In genomic region chr13:79801591-79801990, GRCm38 (mm10) we compare ENCODE assay signal across 16 mouse cellular contexts.
"Had no signal": no experiment of that assay in that cellular context is flagged by ENCODE, and none has a peak within 500 bp of the region (broad histone marks: within the 10 kb centered on the region; RNA-seq: fewer than 3 reads in every experiment).

No protein-coding gene starts in this region.

- H3K9ac ChIP-seq: neural tube, embryonic 13.5 days; neural tube, embryonic 15.5 days; stomach, embryonic 15.5 days had no signal

- DNase-seq: retina, postnatal 1 day; right cerebral cortex, adult 18-20 months; right cerebral cortex, postnatal 14 days; right cerebral cortex, postnatal 25 days; right cerebral cortex, postnatal 4 days; spleen, adult 18-20 months; thymus, adult 18-20 months; thymus, adult 2 months; thymus, postnatal 14 days; thymus, postnatal 25 days; thymus, postnatal 36 days; thymus, postnatal 4 days had no signal

- H3K27ac ChIP-seq: neural tube, embryonic 13.5 days; neural tube, embryonic 15.5 days; stomach, embryonic 15.5 days; stomach, postnatal 0 days had no signal

- H3K27me3 ChIP-seq: neural tube, embryonic 13.5 days; neural tube, embryonic 15.5 days; stomach, embryonic 15.5 days had no signal

- H3K4me1 ChIP-seq: neural tube, embryonic 13.5 days; neural tube, embryonic 15.5 days; stomach, embryonic 15.5 days had no signal

- H3K36me3 ChIP-seq: neural tube, embryonic 13.5 days; neural tube, embryonic 15.5 days; stomach, embryonic 15.5 days had no signal

- H3K4me2 ChIP-seq: neural tube, embryonic 13.5 days; neural tube, embryonic 15.5 days; stomach, embryonic 15.5 days had no signal

- H3K9me3 ChIP-seq: neural tube, embryonic 13.5 days; neural tube, embryonic 15.5 days; stomach, embryonic 15.5 days had no signal

- H3K4me3 ChIP-seq: neural tube, embryonic 13.5 days; neural tube, embryonic 15.5 days; stomach, embryonic 15.5 days had no signal
